Mouse (Mus musculus) layer of hippocampus, adult 9-11 months (tissue): ENCODE data around the gene Ankrd13b.
"Not testable (repeated sequence)": the region's sequence is repeated elsewhere in the genome, so short reads cannot be mapped to it uniquely, and the experiment has no call there.

Experiments
- DNase-seq: peaks from one replicate; pipeline ENCODE4 v3.0.0; 2022

The Ankrd13b gene

GRCm38 (mm10) chr11:77489591-77490235 lies at the start of gene Ankrd13b:
Ankrd13b (minus strand) TSS chr11:77489678.
- DNase-seq = peak; percentile 80

DNA sequence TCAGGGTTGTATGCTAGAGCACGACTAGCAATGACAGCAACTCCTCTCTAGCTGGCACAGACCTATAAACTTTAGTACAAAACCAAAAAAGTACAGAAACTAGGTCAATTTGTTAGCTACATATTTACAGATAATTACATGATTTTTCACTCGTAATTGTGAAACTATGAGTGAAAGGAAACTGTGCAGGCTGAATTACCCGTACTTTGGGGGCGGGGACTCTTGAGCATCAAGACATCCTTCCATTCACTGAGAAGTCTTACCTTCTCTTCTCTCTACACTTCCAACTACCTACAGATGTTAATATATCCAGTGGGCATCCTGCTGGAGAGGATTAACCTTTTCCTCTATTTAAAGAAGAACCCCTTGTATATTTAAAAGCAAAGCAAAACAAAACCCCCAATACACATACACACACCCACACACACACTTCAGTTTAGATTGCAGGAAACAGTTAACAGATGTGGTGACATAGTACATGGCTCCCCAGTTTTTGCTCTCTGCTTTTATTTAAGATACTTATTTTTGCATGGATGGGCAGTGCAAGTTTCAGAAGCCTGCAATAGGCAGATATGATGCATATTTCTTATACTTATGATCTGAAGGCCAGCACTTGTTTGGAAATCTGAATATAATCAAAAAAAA lies 42.8 kb upstream of the Ankrd13b start:
- DNase-seq = no peak

DNA sequence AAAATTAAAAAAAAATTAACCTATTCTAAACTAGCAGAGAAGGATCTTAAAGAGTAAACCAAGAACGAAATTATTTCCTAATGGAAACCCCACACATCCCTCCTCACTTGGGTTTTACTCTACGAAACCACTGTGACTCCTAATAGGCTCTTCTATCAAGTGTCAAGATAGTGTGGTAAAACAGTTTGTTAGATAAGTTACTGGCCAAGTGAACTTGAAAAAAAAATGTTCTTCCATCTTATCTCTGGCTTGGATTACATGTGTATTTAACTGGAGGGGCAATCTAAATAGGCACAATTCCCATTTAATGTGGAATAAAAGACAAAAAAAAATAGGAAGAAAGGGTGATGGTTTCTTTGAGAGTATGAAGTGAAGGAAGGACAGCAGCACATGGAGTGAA lies 41.4 kb upstream of the Ankrd13b start:
- no peak for DNase-seq

DNA sequence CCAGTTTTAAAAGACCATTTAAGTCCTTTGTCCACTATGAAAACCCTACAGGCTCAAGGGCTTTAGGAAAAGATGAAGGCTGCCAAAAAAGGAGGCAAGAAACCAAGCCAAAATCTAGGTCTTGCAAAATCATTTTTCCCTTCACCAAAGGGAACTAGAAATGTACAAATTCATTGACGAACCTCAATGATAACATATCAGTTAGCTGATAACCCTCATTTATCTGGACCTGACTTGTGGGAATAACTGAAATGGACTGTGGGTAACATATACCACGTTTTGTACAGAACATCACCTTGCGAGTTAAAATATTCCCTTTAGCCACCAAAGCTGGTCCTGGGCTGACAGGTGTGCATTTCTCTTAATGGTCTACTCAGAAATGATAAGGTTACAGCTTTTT lies 40.2 kb upstream of the Ankrd13b start:
- no peak for DNase-seq

- DNase-seq = not testable (repeated sequence)
Measured at GRCm38 (mm10) chr11:77528420-77528819, 38.9 kb upstream of the Ankrd13b start.

DNA sequence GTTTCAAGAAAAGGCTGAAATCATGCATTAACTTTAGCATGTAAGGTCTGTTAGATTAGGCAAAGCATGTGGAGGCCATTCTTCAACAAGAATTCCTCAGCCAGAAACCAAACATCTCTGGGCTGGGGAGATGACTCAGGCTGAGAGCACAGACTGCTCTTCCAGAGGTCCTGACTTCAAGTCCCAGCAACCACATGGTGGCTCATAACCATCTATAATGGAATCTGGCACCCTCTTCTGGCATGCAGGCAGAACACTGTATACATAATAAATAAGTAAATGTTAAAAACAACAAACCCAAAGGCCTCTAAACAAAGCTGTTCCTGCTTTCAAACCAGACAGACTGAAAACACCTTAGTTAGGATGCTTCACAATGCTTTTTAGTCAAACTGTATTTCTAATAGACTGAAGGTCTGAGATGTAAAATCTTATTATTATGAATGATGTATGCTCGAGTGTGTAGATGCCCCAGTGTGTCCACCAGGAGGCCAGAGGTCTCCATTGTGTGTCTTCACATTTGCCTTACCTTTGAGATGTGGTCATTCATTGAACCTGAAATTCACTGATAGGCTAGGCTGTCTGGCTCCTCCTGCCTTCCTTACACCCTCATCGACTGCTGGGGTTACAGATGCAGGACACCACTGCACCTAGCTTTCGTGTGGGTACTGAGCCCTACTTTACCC lies 36.5 kb upstream of the Ankrd13b start:
- DNase-seq = no peak

DNA sequence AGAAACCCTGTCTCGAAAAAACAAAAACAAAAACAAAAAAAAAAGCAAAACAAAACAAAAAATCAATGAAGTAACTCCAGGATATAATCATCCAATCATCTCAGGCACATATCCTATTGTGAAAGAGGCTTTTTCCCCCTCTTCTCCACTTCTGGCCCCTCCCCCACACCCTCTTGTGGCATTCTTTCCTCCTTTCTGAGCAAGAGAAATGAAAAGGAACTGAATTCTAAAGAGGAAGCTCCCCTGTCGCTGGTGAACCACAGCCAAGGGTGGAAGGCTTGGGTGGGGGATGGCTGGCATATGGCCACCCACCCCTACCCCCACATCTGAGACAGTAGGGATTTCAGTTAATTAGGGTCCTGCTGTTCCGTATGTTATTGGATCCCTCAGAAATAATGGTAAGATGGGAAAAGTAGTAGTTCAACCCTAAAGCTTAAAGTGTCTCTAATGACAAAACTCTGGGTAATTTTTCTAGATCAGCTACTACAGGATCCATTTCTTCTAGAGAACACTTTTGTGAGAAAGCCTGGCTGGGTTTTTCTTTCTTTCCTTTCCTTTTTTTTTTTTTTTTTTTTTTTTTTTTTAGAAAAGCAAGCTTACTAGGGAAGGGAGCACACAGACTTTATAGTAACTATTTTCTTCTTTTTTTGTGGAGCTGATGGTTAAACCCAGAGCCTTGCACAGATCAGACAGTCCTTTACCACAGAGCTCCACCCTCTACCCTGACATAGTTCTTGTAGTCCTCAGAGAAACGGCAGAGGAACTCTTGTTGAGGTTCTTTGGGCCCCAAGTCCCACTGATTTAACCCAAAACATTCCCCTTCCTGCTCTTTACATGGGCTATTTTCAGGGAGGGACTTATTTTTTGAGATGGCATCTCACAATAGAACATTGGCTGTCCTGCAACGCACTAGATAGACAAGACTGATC lies 31.4 kb upstream of the Ankrd13b start:
- peak; percentile 72 for DNase-seq

- peak; percentile 78 for DNase-seq
Measured at GRCm38 (mm10) chr11:77519043-77519442, 29.6 kb upstream of the Ankrd13b start, which contains the start of gene Gm10392. Gm10392 (minus strand) TSS chr11:77519198.

DNA sequence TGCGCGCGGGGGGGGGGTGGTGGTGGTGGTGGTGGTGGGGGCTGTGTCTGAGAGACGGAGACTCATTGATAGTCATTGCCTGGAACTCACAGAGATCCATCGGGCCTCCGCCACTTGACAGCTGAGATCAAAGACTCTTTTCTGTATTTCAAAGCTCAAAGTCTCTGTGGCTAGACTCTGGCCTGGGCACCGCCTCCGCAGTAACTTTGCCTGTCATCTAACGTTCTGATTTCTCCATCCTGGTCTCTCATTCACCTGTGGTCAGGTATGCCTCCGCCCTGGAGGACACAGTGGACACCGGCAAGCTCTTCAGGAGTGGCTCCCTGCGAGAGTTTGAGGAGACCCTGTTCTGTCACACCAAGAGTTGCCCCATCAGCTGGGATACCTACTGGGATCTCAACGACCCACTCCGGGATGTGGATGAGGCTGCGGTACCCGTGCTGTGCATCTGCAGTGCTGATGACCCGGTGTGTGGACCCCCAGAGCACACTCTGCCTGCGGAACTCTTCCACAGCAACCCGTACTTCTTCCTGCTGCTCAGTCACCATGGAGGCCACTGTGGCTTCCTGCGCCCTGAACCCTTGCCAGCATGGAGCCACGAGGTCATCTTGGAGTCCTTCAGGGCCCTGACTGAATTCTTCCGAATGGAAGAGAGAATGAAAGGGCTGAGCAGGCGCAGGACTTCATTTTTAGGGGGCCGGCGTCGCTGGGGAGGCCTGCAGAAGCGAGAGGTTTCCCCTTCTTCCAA lies 28.7 kb upstream of the Ankrd13b start:
- no peak for DNase-seq

GRCm38 (mm10) chr11:77516553-77517425 lies 27.3 kb upstream of the Ankrd13b start:
- no peak for DNase-seq

GRCm38 (mm10) chr11:77515637-77516552 lies 26.4 kb upstream of the Ankrd13b start, which contains the start of gene Trp53i13:
Trp53i13 (minus strand) TSS chr11:77515980.
- DNase-seq = no peak

DNA sequence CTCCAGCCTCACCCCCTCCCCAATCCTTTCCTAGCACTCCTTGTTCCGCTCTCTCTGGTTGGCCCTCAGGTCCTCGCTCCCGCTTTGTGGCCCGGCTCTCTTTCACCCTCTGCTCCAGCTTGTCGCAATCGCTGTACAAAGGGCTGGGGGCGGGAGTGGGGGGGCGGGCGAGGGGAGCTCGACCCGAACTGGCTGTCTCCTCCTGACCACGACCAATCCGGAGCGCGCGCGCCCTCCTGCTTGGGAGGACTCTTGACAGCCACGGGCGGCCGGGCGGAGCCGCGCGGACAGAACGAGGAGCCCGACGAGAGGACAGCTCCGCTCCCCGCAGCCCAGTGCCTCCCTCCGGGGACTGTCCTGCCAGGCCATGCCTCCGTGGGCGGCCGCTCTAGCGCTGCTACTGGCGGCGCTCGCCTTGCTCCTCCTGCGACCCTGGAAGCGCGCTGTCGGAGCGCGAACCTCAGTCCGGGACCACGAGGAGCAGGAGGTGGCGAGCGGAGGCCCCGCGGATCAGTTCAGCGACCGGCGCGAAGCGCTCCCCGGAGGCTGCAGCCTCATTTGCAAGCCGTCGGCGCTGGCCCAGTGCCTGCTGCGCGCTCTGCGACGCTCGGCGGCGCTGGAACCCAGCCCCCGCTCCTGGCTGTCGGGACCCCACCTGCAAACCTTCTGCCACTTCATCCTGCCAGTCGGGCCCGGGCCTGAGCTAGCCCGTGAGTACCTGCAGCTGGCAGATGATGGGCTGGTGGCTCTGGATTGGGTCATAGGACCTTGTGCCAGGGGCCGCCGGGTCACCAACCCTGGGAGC lies 25.6 kb upstream of the Ankrd13b start, which contains the start of gene Abhd15:
TSS of gene Abhd15 (plus strand) at position 290 of the 805 bp plus-strand sequence.
- peak; percentile 78 for DNase-seq

- DNase-seq = no peak
Measured at GRCm38 (mm10) chr11:77514281-77514831, 24.9 kb upstream of the Ankrd13b start.

GRCm38 (mm10) chr11:77513811-77514170 lies 24.3 kb upstream of the Ankrd13b start:
- no peak for DNase-seq

DNA sequence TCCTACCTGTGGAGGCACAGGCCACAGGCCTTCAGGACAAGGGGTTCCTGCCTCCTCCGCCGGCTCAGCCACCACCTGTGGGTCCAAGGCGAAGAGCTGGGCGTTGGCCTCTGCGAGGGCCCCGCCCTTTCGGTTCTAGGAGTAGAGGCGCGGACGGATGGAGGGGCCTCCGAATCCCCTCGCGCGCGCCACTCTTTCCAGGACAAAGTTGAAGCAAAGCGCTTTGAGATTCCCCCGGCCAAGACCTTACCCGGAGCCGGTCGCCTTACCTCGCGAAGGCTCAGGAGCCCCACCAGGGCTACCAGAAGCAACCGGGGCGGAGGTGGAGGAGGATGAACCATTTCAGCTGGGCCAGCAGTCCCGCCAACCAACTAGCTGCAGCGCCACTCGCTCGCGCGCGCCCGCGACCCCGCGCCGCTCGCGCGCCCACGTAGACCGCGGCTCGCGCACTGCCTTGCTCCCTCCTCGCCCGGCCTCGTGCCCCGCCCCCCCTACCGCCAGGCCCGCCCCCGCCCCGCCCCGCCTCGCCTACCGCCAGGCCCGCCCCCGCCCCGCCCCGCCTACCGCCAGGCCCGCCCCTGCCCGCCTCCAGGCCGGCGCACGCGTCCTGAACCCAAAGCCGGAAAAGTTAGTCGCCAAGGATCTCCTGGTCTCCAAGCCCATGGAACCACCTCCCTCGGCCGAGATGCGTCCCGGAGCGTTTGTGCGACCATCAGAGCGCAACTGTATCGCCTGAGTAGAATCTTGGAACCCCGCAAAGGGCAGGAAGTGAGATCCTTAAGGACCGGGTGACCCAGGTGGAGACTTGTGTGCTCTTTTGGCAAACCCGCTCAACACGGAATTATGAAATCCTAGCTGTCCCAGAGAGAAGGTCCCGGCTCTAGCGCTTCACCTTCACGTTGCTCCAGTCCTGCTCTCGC lies 23.7 kb upstream of the Ankrd13b start:
- peak; percentile 81 for DNase-seq

DNA sequence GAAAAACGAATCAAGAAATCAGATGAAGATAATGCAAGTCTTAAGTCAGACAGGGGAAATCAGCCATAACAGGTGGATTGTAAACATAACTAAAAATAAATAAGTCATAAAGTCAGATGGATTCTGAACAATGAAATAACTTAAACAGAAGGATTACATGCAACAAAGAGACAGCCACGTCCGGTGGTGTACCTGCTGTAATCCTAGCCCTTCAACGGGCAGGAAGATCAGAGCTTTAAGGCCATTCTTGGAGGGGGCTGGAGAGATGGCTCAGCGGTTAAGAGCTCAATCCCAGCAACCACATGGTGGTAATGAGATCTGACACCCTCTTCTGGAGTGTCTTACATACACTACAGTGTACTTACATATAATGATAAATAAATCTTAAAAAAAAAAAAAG lies 21.9 kb upstream of the Ankrd13b start:
- no peak for DNase-seq
